Mouse (Mus musculus): ENCODE results near the gene Elac2.
A peak's percentile ranks its signal among the peaks of the same experiment; 100 is the strongest.

The Elac2 gene

GRCm38 (mm10) chr11:65028049-65028448 lies 49.2 kb downstream of the Elac2 start:
- no peak for DNase-seq

DNA sequence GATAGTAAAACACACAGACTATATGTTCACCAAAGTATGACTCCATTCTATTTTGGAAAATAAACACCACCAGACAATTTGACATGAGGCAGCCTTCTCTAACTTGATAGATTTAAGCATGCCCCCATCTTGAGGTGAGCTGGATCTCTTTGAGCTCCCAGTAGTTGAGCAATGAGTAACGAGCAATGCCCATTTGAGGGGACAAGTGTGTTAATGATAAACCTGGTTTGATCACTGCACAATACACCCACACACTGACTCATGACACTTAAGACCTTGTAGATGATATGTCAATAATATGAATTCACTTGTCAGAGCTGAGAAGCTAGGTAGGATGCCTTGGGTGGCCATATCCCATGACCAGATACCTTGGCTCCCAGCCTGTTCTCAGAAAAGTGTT lies 51.4 kb downstream of the Elac2 start:
- DNase-seq: peak; percentile 19

GRCm38 (mm10) chr11:65032221-65032620 lies 53.4 kb downstream of the Elac2 start:
- peak; percentile 51 for DNase-seq

GRCm38 (mm10) chr11:65038996-65039395 lies 60.2 kb downstream of the Elac2 start:
- no peak for DNase-seq

DNA sequence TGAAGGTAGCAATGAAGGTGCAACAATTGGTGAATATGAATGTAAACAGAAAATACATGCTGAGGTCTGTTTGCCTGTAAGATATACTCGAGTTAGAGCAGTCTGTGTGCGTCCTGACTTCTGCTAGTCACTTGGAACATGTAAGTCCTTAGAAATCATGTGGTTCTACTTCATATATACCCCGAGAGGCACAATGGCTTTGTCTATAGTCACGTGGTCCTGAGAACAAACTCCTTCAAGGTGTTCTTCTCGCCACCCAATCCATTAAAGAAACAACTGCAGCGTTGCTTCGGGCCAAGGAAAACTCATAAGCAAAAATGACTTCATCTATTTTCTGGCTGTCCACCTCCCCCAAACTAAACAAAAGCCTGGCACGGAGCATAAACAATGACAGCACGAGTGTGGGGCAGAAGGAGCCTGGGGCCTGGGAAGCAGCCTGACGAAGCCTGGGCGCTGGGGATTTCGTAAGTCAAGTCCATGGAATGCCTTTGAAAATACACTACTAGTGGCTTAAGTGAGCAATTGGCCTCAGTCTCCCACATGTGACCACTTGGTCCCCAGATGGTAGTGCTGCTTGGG lies 60.8 kb downstream of the Elac2 start:
- DNase-seq: no peak

DNA sequence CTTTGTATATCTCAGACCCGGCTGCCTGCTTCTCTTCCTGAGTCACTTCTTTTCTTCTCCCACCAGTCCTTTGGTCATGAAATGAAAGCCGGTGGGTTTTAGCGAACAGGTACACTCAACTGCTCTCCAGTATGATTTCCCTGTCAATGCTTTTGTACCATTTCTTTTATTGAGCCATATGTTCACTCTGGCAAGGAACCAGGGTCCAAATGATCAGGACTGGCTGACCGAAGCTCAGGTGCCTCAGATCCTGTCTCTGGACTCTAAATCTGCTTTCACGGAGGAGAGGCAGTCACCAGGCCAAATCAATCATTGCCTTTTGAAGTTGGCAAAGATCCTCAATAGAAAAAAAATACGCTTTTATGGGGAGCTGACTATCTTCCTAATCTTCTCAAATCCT lies 61.7 kb downstream of the Elac2 start:
- no peak for DNase-seq

- no peak for DNase-seq
These were observed 70.3 kb downstream of the Elac2 start for GRCm38 (mm10) chr11:65049090-65049489.

- DNase-seq: no peak
These were observed 72.0 kb downstream of the Elac2 start for GRCm38 (mm10) chr11:65050819-65051218.

Data from kidney, adult 11 months (tissue).